Mouse (Mus musculus) urinary bladder, postnatal 25 days (tissue): ENCODE measurements around the gene Ppp2r5e.

Experiments used
- DNase-seq: peaks from one replicate; pipeline ENCODE4 v3.0.0; 2022; ENCODE audit warnings: low spot score

Ppp2r5e gene

GRCm38 (mm10) chr12:75429685-75430396 lies 166.2 kb downstream of the Ppp2r5e start:
- no peak for DNase-seq

- DNase-seq, result no peak
Observed at GRCm38 (mm10) chr12:75428719-75429118, 167.3 kb downstream of the Ppp2r5e start.

- no peak for DNase-seq
Observed at GRCm38 (mm10) chr12:75425882-75426281, 170.2 kb downstream of the Ppp2r5e start.

GRCm38 (mm10) chr12:75424817-75425216 lies 171.2 kb downstream of the Ppp2r5e start:
- DNase-seq, result no peak

- no peak for DNase-seq
Observed at GRCm38 (mm10) chr12:75424359-75424758, 171.7 kb downstream of the Ppp2r5e start.

- DNase-seq, result no peak
Observed at GRCm38 (mm10) chr12:75416681-75417080, 179.4 kb downstream of the Ppp2r5e start, which contains the start of gene Gphb5. Gene Gphb5 (minus strand): TSS chr12:75416781.

GRCm38 (mm10) chr12:75414991-75415390 lies 181.1 kb downstream of the Ppp2r5e start:
- no peak for DNase-seq

- no peak for DNase-seq
Observed at GRCm38 (mm10) chr12:75412964-75413363, 183.1 kb downstream of the Ppp2r5e start.
